ENCODE assay signal across 10 mouse cellular contexts in the genomic region with DNA sequence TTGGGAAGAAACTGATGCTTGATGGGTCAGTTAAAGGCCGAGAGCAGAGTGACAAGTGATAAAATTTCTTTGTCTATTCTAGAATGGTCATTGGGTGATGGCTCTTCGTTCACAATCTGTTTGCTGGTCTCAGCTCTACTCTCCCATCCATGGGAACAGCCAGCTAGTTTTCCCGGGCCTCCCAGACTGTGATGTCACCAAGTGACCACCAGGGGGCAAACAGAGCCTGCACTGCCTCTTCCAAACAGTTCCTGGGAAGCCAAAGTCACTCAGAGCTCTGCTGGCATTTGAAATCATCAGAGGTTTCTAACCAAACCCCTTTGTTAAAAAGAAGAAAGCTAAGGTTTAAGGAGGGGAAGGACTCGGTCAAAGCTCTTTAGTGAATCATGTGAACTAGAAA. TPM values are rescaled to one million over a fixed set of nuclear protein-coding genes. Genes with fewer than 3 reads are reported as not detected.
DNase-seq lines count a peak whose midpoint lies in the region; ATAC-seq and TF ChIP-seq lines count a peak whose summit lies in the region.
"Had no signal": no experiment of that assay in that cellular context is flagged by ENCODE, and none has a peak within 500 bp of the region (broad histone marks: within the 10 kb centered on the region; RNA-seq: fewer than 3 reads in every experiment).

No protein-coding gene starts in this region.

- H3K4me3 ChIP-seq in thymus, adult 2 months (ENCODE audit: control insufficient read depth, insufficient read depth, low read length) = no peak overlapping the region
- H3K4me3 ChIP-seq in forebrain, postnatal 0 days (ENCODE audit: low read depth, low read length) = no peak overlapping the region
- H3K4me3 ChIP-seq in limb, embryonic 12.5 days (replicated peaks) = no peak overlapping the region
- no peak overlapping the region for H3K4me3 ChIP-seq in stomach, postnatal 0 days (ENCODE audit: low read depth, low read length)
- H3K4me3 ChIP-seq: embryonic facial prominence, embryonic 13.5 days; megakaryocyte, embryonic 14.5 days had no signal

- no peaks in the 10 kb centered on the region for H3K27me3 ChIP-seq in thymus, adult 2 months (ENCODE audit: control insufficient read depth, insufficient read depth, low read length)
- no peaks in the 10 kb centered on the region for H3K27me3 ChIP-seq in forebrain, postnatal 0 days (ENCODE audit: insufficient read depth, low read length)
- H3K27me3 ChIP-seq in limb, embryonic 12.5 days = peaks cover 8% of the 10 kb centered on the region; the same call in 1 of the 2 replicates
- no peaks in the 10 kb centered on the region for H3K27me3 ChIP-seq in stomach, postnatal 0 days (ENCODE audit: control insufficient read depth, insufficient read depth, low read length)
- H3K27me3 ChIP-seq: embryonic facial prominence, embryonic 13.5 days had no signal

- no peaks in the 10 kb centered on the region for H3K36me3 ChIP-seq in thymus, adult 2 months (ENCODE audit: control insufficient read depth, insufficient read depth, low read length)
- no peaks in the 10 kb centered on the region for H3K36me3 ChIP-seq in forebrain, postnatal 0 days (ENCODE audit: insufficient read depth)
- H3K36me3 ChIP-seq in limb, embryonic 12.5 days = no peaks in the 10 kb centered on the region
- no peaks in the 10 kb centered on the region for H3K36me3 ChIP-seq in stomach, postnatal 0 days (ENCODE audit: control insufficient read depth, insufficient read depth, low read length)
- H3K36me3 ChIP-seq: embryonic facial prominence, embryonic 13.5 days had no signal

- peak; percentile 82 for ATAC-seq in forebrain, postnatal 0 days
- 0 out of 2 replicates have a peak, but pooled peaks have one; percentile 6 for ATAC-seq in limb, embryonic 12.5 days (ENCODE audit: insufficient number of reproducible peaks, insufficient read depth, low FRiP score, low TSS enrichment, low read depth)
- ATAC-seq in stomach, postnatal 0 days (ENCODE audit: low FRiP score, low TSS enrichment) = 0 out of 2 replicates have a peak, but pooled peaks have one; percentile 72

- no peak overlapping the region for H3K9ac ChIP-seq in forebrain, postnatal 0 days
- H3K9ac ChIP-seq in limb, embryonic 12.5 days (replicated peaks) = no peak overlapping the region
- H3K9ac ChIP-seq in stomach, postnatal 0 days (ENCODE audit: low read length) = no peak overlapping the region
- H3K9ac ChIP-seq: embryonic facial prominence, embryonic 13.5 days had no signal

- 23% methylated on average over 4 of the region's 4 CpGs for WGBS in thymus, adult 2 months
- 2% methylated on average over 4 of the region's 4 CpGs for WGBS in forebrain, postnatal 0 days
- WGBS in limb, embryonic 12.5 days = 6% methylated on average over 4 of the region's 4 CpGs
- 2% methylated on average over 4 of the region's 4 CpGs for WGBS in stomach, postnatal 0 days

- no peak for TF ChIP-seq POLR2A in thymus, adult 2 months (IDR thresholded peaks at IDR 0.05; ENCODE audit: control insufficient read depth, extremely low read depth, insufficient read depth, low read length, poor library complexity)

- H3K4me2 ChIP-seq in forebrain, postnatal 0 days (ENCODE audit: low read depth) = no peak overlapping the region
- H3K4me2 ChIP-seq in limb, embryonic 12.5 days = no peak overlapping the region
- no peak overlapping the region for H3K4me2 ChIP-seq in stomach, postnatal 0 days (replicated peaks; ENCODE audit: low read depth)
- H3K4me2 ChIP-seq: embryonic facial prominence, embryonic 13.5 days had no signal

- no peak overlapping the region for H3K27ac ChIP-seq in thymus, adult 2 months (ENCODE audit: control insufficient read depth, insufficient read depth, low read length)
- H3K27ac ChIP-seq in forebrain, postnatal 0 days (ENCODE audit: low read depth, low read length) = no peak overlapping the region
- no peak overlapping the region for H3K27ac ChIP-seq in limb, embryonic 12.5 days
- no peak overlapping the region for H3K27ac ChIP-seq in stomach, postnatal 0 days (replicated peaks)
- H3K27ac ChIP-seq: embryonic facial prominence, embryonic 13.5 days had no signal

- no peak for TF ChIP-seq EP300 in stomach, postnatal 0 days (optimal IDR thresholded peaks at IDR 0.05)

- TF ChIP-seq CTCF in thymus, adult 2 months (IDR thresholded peaks at IDR 0.05; ENCODE audit: borderline replicate concordance, control insufficient read depth, extremely low read depth, insufficient read depth, low read length, poor library complexity) = peak; percentile 80; the same call in 1 of the 2 replicates
- peak; percentile 96 for TF ChIP-seq CTCF in forebrain, postnatal 0 days (IDR thresholded peaks at IDR 0.05; ENCODE audit: low read depth)
- peak; percentile 94 for TF ChIP-seq CTCF in stomach, postnatal 0 days (IDR thresholded peaks at IDR 0.05; ENCODE audit: low read depth)

- no peaks in the 10 kb centered on the region for H3K9me3 ChIP-seq in forebrain, postnatal 0 days (ENCODE audit: low read length)
- H3K9me3 ChIP-seq in limb, embryonic 12.5 days = no peaks in the 10 kb centered on the region
- H3K9me3 ChIP-seq in stomach, postnatal 0 days (ENCODE audit: control insufficient read depth, low read length) = no peaks in the 10 kb centered on the region
- H3K9me3 ChIP-seq: embryonic facial prominence, embryonic 13.5 days; megakaryocyte, embryonic 14.5 days had no signal

- peaks cover 6% of the 10 kb centered on the region; the same call in 1 of the 2 replicates for H3K4me1 ChIP-seq in thymus, adult 2 months (replicated peaks; ENCODE audit: control insufficient read depth, insufficient read depth, low read length)
- no peaks in the 10 kb centered on the region for H3K4me1 ChIP-seq in forebrain, postnatal 0 days (ENCODE audit: insufficient read depth)
- no peaks in the 10 kb centered on the region; the same call in 1 of the 2 replicates for H3K4me1 ChIP-seq in limb, embryonic 12.5 days (replicated peaks)
- no peaks in the 10 kb centered on the region for H3K4me1 ChIP-seq in stomach, postnatal 0 days (replicated peaks; ENCODE audit: control insufficient read depth, insufficient read depth)
- H3K4me1 ChIP-seq: embryonic facial prominence, embryonic 13.5 days had no signal

- DNase-seq in thymus, adult 2 months = peak; percentile 56
- DNase-seq in thymus, adult 18-20 months = no peak
- peak; percentile 70 for DNase-seq in cerebellum, adult 8-10 months
- DNase-seq in forebrain, postnatal 0 days = peak; percentile 89
- peak; percentile 71 for DNase-seq in induced T-regulatory cell, adult 2 months (ENCODE audit: low read depth)
- peak; percentile 66 for DNase-seq in naive thymus-derived CD4-positive, alpha-beta T cell, adult 2 months (ENCODE audit: low read depth)
- peak; percentile 76 for DNase-seq in stomach, postnatal 0 days (ENCODE audit: low spot score)

RNA-seq across cellular contexts. Expression of gene Rnf169, which starts 8.5 kb away (rescaled TPM):
- polyA plus RNA-seq in thymus, adult 2 months (2012; rRNA removed) = 13.3 and 16.4 TPM in 2 replicates
- 23.6 and 24.9 TPM in 2 replicates for total RNA-seq in forebrain, postnatal 0 days (2014; rRNA removed)
- polyA plus RNA-seq in forebrain, postnatal 0 days (2015; fragmentation: Nextera tagmentation; extraction: Ambion mirVana) = 2.6 and 4.3 TPM in 2 replicates
- polyA plus RNA-seq in limb, embryonic 12.5 days (2016; fragmentation: Nextera tagmentation; extraction: Ambion mirVana) = 7.9 and 8.0 TPM in 2 replicates
- polyA plus RNA-seq in stomach, postnatal 0 days (2015; fragmentation: Nextera tagmentation; extraction: Ambion mirVana) = 1.8 and 2.0 TPM in 2 replicates

RNA-seq across cellular contexts. Expression of gene Chrdl2, which starts 17.2 kb away (rescaled TPM):
- 0.05 TPM in 1 of 2 replicates, not detected in the other for polyA plus RNA-seq in thymus, adult 2 months (2012; rRNA removed)
- not detected in 2 replicates for total RNA-seq in forebrain, postnatal 0 days (2014; rRNA removed)
- polyA plus RNA-seq in forebrain, postnatal 0 days (2015; fragmentation: Nextera tagmentation; extraction: Ambion mirVana) = 0.15 and 0.67 TPM in 2 replicates
- 2.6 and 3.6 TPM in 2 replicates for polyA plus RNA-seq in limb, embryonic 12.5 days (2016; fragmentation: Nextera tagmentation; extraction: Ambion mirVana)
- polyA plus RNA-seq in stomach, postnatal 0 days (2015; fragmentation: Nextera tagmentation; extraction: Ambion mirVana) = 0.44 and 2.0 TPM in 2 replicates

Comparison
In these comparisons a context has a peak if more than half of its experiments do, and no peak if none do; other contexts are left out.
1. DNase-seq: peak in thymus, adult 2 months (single experiment), cerebellum, adult 8-10 months (single experiment), forebrain, postnatal 0 days (single experiment), induced T-regulatory cell, adult 2 months (single experiment), naive thymus-derived CD4-positive, alpha-beta T cell, adult 2 months (single experiment) and stomach, postnatal 0 days (single experiment); none in thymus, adult 18-20 months (0 of 2).
2. ATAC-seq: peak in every context shown above with its lines; median percentile 82 in forebrain, postnatal 0 days; 72 in stomach, postnatal 0 days; 6 in limb, embryonic 12.5 days.
3. Peak in every context shown above with its lines, with median percentiles within 50 percentile points of each other: CTCF ChIP-seq.